Mouse (Mus musculus) spleen, adult 2 months (tissue): ENCODE results near the gene Gm45808.

Experiments
- CTCF ChIP-seq: fragments of 200-500 bp; IDR thresholded peaks from 2 replicates; pipeline ENCODE4 v1.5.1; 2011; ENCODE audit warnings: mild to moderate bottlenecking, inconsistent platforms; ENCODE audit not compliant: insufficient read depth, insufficient read length, insufficient replicate concordance; ENCODE audit errors: extremely low read depth
- POLR2A ChIP-seq: fragments of 200-500 bp; IDR thresholded peaks from 2 replicates; pipeline ENCODE4 v1.6.1; 2011; ENCODE audit warnings: low read depth, low read length, inconsistent platforms

- TF ChIP-seq POLR2A = no peak
- TF ChIP-seq CTCF = no peak
These were observed 21.5 kb downstream of the Gm45808 start for GRCm38 (mm10) chr7:45465112-45465511.
